ENCODE assay signal across 8 mouse cellular contexts in the genomic region with DNA sequence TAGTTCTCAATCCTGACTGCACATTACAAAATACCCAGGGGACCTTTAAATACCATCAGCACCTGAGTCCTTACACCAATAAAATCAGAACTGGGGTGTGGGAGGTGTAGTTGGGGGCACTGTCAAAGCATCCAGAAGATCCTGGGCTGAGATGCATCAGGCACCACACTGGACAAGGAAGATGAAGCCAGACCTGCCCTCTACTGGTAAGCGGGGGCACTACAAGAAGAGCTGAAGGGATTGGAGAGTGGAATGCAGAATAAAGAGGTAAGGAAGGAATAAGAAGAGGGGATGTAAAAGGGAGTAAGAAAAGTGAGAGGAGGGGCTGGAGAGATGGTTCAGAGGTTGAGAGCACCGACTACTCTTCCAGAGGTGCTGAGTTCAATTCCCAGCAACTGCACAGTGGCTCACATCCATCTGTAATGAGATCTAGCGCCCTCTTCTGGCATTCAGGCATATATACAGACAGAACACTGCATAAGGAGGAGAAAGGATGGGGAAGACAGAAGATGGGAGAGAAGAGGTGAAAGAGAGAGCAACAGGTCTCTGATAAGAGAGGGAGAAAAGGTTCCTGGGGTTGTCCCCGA.
A peak's percentile ranks its signal among the peaks of the same experiment; 100 is the strongest.
DNase-seq lines count a peak whose midpoint lies in the region; ATAC-seq and TF ChIP-seq lines count a peak whose summit lies in the region.

No protein-coding gene starts in this region.

- WGBS in intestine, postnatal 0 days, result 35% methylated on average over 4 of the region's 4 CpGs
- 35% methylated on average over 4 of the region's 4 CpGs for WGBS in intestine, embryonic 16.5 days
- 41% methylated on average over 4 of the region's 4 CpGs for whole genome bisulfite sequencing in neural tube, embryonic 11.5 days

- H3K9ac ChIP-seq in intestine, postnatal 0 days (ENCODE audit: low read depth, low read length), result no peak overlapping the region
- no peak overlapping the region for H3K9ac ChIP-seq in intestine, embryonic 16.5 days (ENCODE audit: low read depth, low read length)
- H3K9ac ChIP-seq in neural tube, embryonic 11.5 days (ENCODE audit: low read length), result no peak overlapping the region

- no peaks in the 10 kb centered on the region for H3K36me3 ChIP-seq in intestine, postnatal 0 days (ENCODE audit: control insufficient read depth, insufficient read depth)
- no peaks in the 10 kb centered on the region for H3K36me3 ChIP-seq in intestine, embryonic 16.5 days (ENCODE audit: control insufficient read depth, insufficient read depth, low read length)
- no peaks in the 10 kb centered on the region for H3K36me3 ChIP-seq in G1E (replicated peaks)
- no peaks in the 10 kb centered on the region; the same call in 1 of the 2 replicates for H3K36me3 ChIP-seq in neural tube, embryonic 11.5 days (ENCODE audit: control insufficient read depth, insufficient read depth, low read length)

- ATAC-seq in intestine, postnatal 0 days, result no peak
- no peak for ATAC-seq in intestine, embryonic 16.5 days
- no peak; the same call in 1 of the 2 replicates for ATAC-seq in G1E (ENCODE audit: extremely low read depth, insufficient number of reproducible peaks, low FRiP score, poor library complexity, severe bottlenecking)
- no peak for ATAC-seq in neural tube, embryonic 11.5 days (ENCODE audit: insufficient read depth, low FRiP score, low TSS enrichment)

- TF ChIP-seq CTCF in intestine, postnatal 0 days (IDR thresholded peaks at IDR 0.05; ENCODE audit: low read depth), result peak; percentile 83
- TF ChIP-seq CTCF in G1E (IDR thresholded peaks at IDR 0.05; ENCODE audit: low read depth, low read length), result peak; percentile 66

- no peak overlapping the region for H3K27ac ChIP-seq in intestine, postnatal 0 days (ENCODE audit: low read depth, low read length)
- H3K27ac ChIP-seq in intestine, embryonic 16.5 days (ENCODE audit: low read length), result no peak overlapping the region
- H3K27ac ChIP-seq in neural tube, embryonic 11.5 days (ENCODE audit: low read depth, low read length), result no peak overlapping the region

- no peaks in the 10 kb centered on the region for H3K9me3 ChIP-seq in intestine, postnatal 0 days (ENCODE audit: control insufficient read depth)
- H3K9me3 ChIP-seq in intestine, embryonic 16.5 days (ENCODE audit: control insufficient read depth, low read length), result no peaks in the 10 kb centered on the region
- no peaks in the 10 kb centered on the region for H3K9me3 ChIP-seq in G1E (replicated peaks)
- H3K9me3 ChIP-seq in neural tube, embryonic 11.5 days (ENCODE audit: control insufficient read depth, low read length), result no peaks in the 10 kb centered on the region

- no peak overlapping the region for H3K4me2 ChIP-seq in intestine, postnatal 0 days (replicated peaks; ENCODE audit: low read depth)
- no peak overlapping the region for H3K4me2 ChIP-seq in intestine, embryonic 16.5 days (ENCODE audit: low read depth, low read length)
- H3K4me2 ChIP-seq in neural tube, embryonic 11.5 days (ENCODE audit: low read depth), result no peak overlapping the region

- DNase-seq in G1E (ENCODE audit: low spot score), result peak; percentile 45
- peak; percentile 43 for DNase-seq in c-Kit-positive CD71-positive TER-119-positive erythroid progenitor cells, embryonic 14.5 days (ENCODE audit: low spot score)
- peak; percentile 70 to 74 for DNase-seq in frontal cortex, postnatal 36 days (ENCODE audit: low spot score in 2 of 2)
- DNase-seq in left cerebral cortex, postnatal 36 days (ENCODE audit: low spot score in 2 of 2), result peak; percentile 42 to 53
- DNase-seq in neural tube, embryonic 11.5 days (ENCODE audit: low spot score), result peak; percentile 66
- peak; percentile 48 for DNase-seq in thymus, postnatal 14 days

- H3K4me1 ChIP-seq in intestine, postnatal 0 days (replicated peaks; ENCODE audit: control insufficient read depth, insufficient read depth, low read length), result no peaks in the 10 kb centered on the region
- no peaks in the 10 kb centered on the region for H3K4me1 ChIP-seq in intestine, embryonic 16.5 days (ENCODE audit: control insufficient read depth, insufficient read depth, low read length)
- H3K4me1 ChIP-seq in G1E (ENCODE audit: insufficient read depth, low read depth, low read length), result no peaks in the 10 kb centered on the region
- no peaks in the 10 kb centered on the region for H3K4me1 ChIP-seq in neural tube, embryonic 11.5 days (ENCODE audit: control insufficient read depth, insufficient read depth, low read length)

- H3K27me3 ChIP-seq in intestine, postnatal 0 days (replicated peaks; ENCODE audit: control insufficient read depth, insufficient read depth, low read length), result no peaks in the 10 kb centered on the region
- H3K27me3 ChIP-seq in intestine, embryonic 16.5 days (replicated peaks; ENCODE audit: control insufficient read depth, insufficient read depth, low read length), result no peaks in the 10 kb centered on the region
- H3K27me3 ChIP-seq in G1E (ENCODE audit: insufficient read depth, low read length), result peaks cover 13% of the 10 kb centered on the region; the same call in 1 of the 2 replicates
- H3K27me3 ChIP-seq in neural tube, embryonic 11.5 days (ENCODE audit: control insufficient read depth, insufficient read depth, low read length), result no peaks in the 10 kb centered on the region

- H3K4me3 ChIP-seq in intestine, postnatal 0 days (ENCODE audit: low read depth, low read length), result no peak overlapping the region
- no peak overlapping the region for H3K4me3 ChIP-seq in intestine, embryonic 16.5 days (ENCODE audit: low read length)
- H3K4me3 ChIP-seq in G1E (ENCODE audit: low read depth, low read length), result no peak overlapping the region
- H3K4me3 ChIP-seq in neural tube, embryonic 11.5 days (ENCODE audit: low read depth, low read length), result no peak overlapping the region

- intact Hi-C loops in left cerebral cortex, postnatal 36 days (cut with DNase I), result no loop called here
